Mouse (Mus musculus): ENCODE measurements around the gene Arid1a. TPM values are rescaled to one million over a fixed set of nuclear protein-coding genes. Genes with fewer than 3 reads are reported as not detected.
A peak's percentile ranks its signal among the peaks of the same experiment; 100 is the strongest.
"Not testable (repeated sequence)": the region's sequence is repeated elsewhere in the genome, so short reads cannot be mapped to it uniquely, and the experiment has no call there.

The Arid1a gene
- total RNA-seq, 2 experiments from 2014 or later: 33.5 to 44.1 TPM

- DNase-seq: no peak
Measured at GRCm38 (mm10) chr4:133652746-133653145, 103.8 kb downstream of the Arid1a start.

GRCm38 (mm10) chr4:133651986-133652385, 104.6 kb downstream of the Arid1a start:
- DNase-seq: no peak

DNA sequence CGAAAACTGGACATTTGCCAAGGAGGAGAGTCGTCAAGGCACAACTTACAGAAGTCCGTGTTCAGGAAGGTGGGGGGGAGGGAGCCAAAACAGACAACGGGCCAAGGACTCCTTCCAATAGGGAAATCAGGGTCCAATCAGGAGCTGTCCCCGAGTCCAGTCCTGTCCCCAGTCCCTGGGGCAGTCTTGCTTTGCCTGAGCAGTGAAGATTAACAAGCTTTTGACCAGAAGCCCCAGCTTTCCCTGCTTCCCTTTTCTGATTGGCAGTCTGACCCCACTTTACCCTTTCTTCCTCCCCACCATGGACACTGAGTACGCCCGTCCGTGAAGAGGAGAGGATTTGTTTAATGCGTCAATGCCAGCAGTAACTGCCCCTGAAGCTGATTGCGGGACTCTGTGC, 105.1 kb downstream of the Arid1a start:
- DNase-seq: no peak

GRCm38 (mm10) chr4:133649989-133650699, 106.4 kb downstream of the Arid1a start, which contains the start of gene Zdhhc18:
Gene Zdhhc18 (minus strand): TSS chr4:133650154.
- DNase-seq: peak; percentile 78

DNA sequence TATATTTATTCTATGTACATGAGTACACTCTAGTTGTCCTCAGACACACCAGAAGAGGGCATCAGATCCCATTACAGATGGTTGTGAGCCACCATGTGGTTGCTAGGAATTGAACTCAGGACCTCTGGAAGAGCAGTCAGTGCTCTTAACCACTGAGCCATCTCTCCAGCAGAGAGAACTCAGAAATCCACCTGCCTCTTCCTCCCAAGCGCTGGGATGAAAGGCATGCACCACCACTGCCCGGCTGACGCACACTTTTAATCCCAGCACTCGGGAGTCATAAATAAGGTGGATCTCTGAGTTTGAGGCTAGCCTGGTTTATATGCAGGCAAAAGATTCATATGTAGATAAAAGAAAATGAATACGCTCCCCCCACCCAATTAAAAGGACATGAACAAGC, 107.1 kb downstream of the Arid1a start:
- DNase-seq: not testable (repeated sequence)

- DNase-seq: no peak
Measured at GRCm38 (mm10) chr4:133645680-133646079, 110.9 kb downstream of the Arid1a start.

- no peak for DNase-seq
Measured at GRCm38 (mm10) chr4:133645195-133645594, 111.4 kb downstream of the Arid1a start.

DNA sequence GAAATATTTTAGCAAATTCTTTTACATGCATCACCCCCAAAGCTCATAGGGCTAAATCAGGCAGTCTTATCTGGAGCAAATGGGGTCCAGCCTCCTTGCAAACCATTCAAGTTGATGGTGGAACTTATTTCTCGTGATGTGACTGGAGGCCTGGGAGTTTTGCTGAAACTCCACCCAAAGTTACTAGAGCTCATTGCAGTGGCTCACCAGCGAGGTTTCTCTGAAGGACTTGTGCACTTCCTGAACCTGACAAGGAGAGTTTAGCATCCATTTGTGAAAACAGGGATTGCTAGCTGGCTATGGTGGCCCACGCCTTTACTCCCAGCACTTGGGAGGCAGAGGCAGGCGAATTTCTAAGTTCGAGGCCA, 122.5 kb downstream of the Arid1a start:
- no peak for DNase-seq

DNA sequence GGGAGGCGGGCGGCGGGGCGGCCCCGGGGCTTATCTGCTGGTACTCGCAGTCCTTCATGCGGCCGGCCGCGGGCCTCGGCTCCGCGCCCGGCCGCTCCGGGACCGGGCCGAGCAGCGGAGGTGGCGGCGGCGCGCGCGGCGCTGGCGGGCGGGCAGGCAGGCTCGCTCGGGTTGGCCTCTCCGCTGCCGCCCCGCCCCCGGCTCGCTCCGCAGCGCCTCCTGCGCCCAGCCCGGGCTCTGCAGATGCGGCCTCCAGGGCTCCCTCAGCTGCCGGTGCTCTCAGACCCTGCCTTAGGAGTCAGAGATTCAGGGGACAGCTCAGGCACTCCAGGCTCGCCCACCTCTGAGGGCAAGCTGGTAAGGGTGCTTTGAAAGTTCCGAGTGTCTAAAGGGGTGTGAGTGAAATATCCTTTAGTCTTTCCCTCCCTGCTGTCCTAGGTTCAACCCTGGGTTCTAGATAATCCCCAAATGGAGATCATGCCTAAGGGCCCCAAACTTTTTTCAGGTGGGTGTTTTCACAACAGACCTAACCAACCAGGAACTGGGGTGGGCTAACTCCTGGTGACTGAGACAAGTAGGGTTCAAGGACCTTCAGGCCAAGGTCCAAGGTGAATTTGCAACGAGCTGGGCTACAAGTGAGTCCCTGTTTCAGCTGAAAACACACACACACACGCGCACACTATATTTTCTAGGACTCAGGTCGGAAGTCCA, 123.1 kb downstream of the Arid1a start:
- peak; percentile 90 for DNase-seq

GRCm38 (mm10) chr4:133632483-133633327, 123.9 kb downstream of the Arid1a start:
- DNase-seq: peak; percentile 55

DNA sequence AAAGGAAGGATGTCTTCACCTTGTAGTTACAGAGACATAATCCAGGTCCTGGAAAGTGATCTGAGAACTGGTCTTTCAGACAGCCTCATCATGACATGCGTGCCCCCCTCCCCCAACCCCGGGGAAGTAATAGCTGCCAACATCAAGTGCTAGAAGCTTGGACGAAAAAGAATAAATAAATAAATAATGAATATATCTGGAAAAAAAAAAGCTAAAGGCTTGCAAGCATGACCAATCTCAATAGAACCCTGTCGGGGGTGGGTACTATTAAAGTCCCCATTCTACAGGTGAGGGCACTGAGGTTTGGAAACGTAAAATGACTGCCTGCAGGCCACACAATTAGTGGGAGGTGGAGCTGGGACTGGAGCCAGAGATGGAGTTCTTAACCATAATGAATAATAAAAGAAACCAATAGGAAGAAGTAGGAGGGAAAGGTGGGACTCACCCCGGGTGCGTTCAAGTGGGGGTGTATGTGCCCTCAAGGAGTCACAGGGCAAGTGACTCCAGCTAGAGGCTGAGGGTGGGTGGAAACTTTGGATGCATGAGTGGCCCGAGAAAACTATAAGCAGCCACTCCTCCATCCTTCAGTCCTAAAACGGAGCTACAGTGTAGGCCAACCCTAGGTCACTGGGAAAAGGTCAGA, 124.7 kb downstream of the Arid1a start:
- DNase-seq: no peak

DNA sequence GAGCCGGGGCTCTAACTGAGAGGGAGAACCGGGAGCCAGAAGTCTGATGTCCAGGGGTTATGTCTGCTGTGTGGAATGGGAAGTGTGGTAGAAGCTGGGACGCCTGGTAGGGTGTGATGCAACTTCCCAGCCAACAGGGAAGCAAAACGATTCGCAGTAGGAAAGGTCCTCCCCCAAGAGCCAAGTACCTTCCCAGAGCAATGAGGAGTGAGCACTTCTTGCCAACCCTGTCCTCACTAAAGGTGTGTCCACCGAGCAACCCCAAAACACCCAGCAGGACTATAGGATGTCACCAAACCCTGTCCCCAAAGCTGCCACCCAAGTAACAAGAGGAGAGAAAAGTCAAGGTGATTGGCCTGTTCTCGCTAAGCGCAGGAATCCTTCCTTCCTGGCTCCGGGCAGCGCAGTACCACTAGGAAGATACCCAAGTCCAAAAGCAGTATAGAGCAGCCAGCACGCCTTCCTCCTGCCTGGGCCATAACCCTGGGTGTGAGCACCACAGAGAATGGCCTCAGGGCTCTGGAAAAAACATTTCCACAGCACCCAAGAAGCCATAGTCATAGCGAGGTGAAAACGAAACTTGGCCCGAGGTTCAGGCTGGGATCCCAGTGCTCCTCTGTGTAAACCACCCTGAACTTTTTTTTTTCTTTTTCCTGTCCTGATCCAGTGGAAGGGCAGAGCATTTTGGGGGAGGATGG, 125.3 kb downstream of the Arid1a start:
- DNase-seq: no peak

DNA sequence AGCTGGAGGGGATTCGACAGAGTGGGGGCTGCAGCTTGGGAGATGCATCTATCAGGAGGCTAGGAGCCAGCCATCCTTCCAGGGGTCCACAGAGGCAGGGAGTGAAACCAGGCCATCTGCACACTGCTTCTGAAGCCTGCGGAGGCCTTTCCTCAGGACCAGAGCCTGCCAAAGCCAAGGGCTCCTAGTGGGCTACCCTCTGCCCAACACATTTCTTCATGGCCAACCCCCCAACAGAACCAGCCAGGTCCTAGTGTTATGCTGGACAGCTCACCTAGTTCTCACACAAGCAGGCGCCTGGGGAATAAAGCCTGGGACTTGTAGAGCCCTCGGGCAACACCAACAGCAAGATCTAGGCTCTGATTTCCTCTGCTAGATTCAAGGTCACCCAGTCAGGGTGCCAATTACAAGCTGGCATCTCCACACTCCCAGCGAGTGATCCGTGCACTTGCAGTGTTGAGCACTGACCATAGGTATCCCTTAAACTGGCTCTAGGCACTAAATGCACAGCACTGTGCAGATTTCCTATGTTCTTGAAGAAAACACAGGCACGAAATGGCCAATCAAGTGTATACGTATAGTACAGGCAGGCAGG, 126.1 kb downstream of the Arid1a start:
- no peak for DNase-seq

DNA sequence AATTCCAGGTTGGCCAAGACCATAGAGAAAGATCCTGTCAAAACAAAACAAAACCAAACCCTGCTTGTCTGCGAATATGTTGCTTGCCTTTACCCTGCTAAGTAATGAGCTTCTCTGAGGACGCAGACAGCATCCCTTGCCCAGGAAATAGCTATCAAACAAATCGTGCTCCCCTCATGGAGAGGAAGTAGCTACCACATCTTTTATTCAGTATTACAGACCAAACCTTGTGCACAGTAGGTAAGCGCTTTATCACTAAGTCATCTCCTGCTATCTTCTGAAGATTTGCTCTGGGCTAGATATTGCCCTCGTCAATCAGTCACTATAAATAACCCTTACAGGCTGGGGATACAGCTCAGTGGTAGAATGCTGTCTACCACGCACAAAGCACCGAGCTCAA, 127.4 kb downstream of the Arid1a start:
- no peak for DNase-seq

Small RNAs within 50 kb of the gene (microRNA-seq; reads per million reads assigned to microRNA genes)
- gene Mir7227: 0 reads per million in 2 experiments

Other genes starting within 250 kb of the Arid1a start
- gene Kdf1, start 237.8 kb downstream of the Arid1a start, total RNA-seq (2021): not detected
- 10 to 100 TPM; 53.3 to 62.3 TPM for gene Nudc, start 210.8 kb downstream of the Arid1a start, total RNA-seq (2021)
- gene Nr0b2, start 203.4 kb downstream of the Arid1a start, total RNA-seq (2021): under 1 TPM in 1 of 2 experiments, not detected in 1; 0.23 TPM
- gene Gpatch3, start 182.0 kb downstream of the Arid1a start, total RNA-seq (2021): 1 to 10 TPM; 4.6 to 5.1 TPM
- 1 to 10 TPM; 5.6 TPM for gene Gpn2, start 172.4 kb downstream of the Arid1a start, total RNA-seq (2021)
- gene Sfn, start 154.6 kb downstream of the Arid1a start, total RNA-seq (2021): 1 to 10 TPM; 1.6 TPM
- gene Zdhhc18, start 106.6 kb downstream of the Arid1a start, total RNA-seq (2021): 10 to 100 TPM; 21.6 to 27.6 TPM
- 10 to 100 TPM; 10.2 to 10.6 TPM for gene Pigv, start 84.1 kb downstream of the Arid1a start, total RNA-seq (2021)
- gene Rps6ka1, start 131.0 kb upstream of the Arid1a start, total RNA-seq (2021): 1 to 10 TPM; 7.2 to 8.1 TPM
- 100 to 1,000 TPM; 225 to 257 TPM for gene Hmgn2, start 211.9 kb upstream of the Arid1a start, total RNA-seq (2021)
- 10 to 100 TPM; 16.7 to 17.5 TPM for gene Dhdds, start 244.1 kb upstream of the Arid1a start, total RNA-seq (2021)